Mouse (Mus musculus) E14TG2a.4 (cell line): ENCODE measurements around the gene Kbtbd7.
A peak's percentile ranks its signal among the peaks of the same experiment; 100 is the strongest.

ENCODE experiments used
- H3K27me3 ChIP-seq: 2 replicates; pipeline ENCODE4 v1.6.1; 2014; ENCODE audit warnings: low read length, control low read depth; ENCODE audit not compliant: insufficient read depth
- H3K36me3 ChIP-seq: 2 replicates; pipeline ENCODE4 v1.6.1; 2014; ENCODE audit warnings: low read length, control low read depth; ENCODE audit not compliant: insufficient read depth
- H3K4me1 ChIP-seq: replicated peaks from 2 replicates; pipeline ENCODE4 v1.6.1; 2014; ENCODE audit warnings: low read depth, low read length, control low read depth
- H3K4me3 ChIP-seq: replicated peaks from 2 replicates; pipeline ENCODE4 v1.5.1; 2014; ENCODE audit warnings: mild to moderate bottlenecking, low read length
- H3K9me3 ChIP-seq: 2 replicates; pipeline ENCODE4 v1.6.1; 2014; ENCODE audit warnings: low read length, control low read depth
- CTCF ChIP-seq: conservative IDR thresholded peaks from 2 replicates; pipeline ENCODE4 v1.5.1; 2014; ENCODE audit warnings: low read length
- NANOG ChIP-seq: IDR thresholded peaks from 2 replicates; pipeline ENCODE4 v1.6.1; 2014; ENCODE audit warnings: borderline replicate concordance, low read length, mixed read lengths
- POU5F1 ChIP-seq: IDR thresholded peaks from 2 replicates; pipeline ENCODE4 v1.6.1; 2014; ENCODE audit warnings: low read length, borderline replicate concordance

Kbtbd7 gene

GRCm38 (mm10) chr14:79425979-79426729 is at the start of gene Kbtbd7:
Gene Kbtbd7 (plus strand): TSS chr14:79426511.
- peaks cover 17% of the 10 kb centered on the region; the same call in 1 of the 2 replicates for H3K36me3 ChIP-seq

GRCm38 (mm10) chr14:79377041-79377440 is 49.3 kb upstream of the Kbtbd7 start:
- no peaks in the 10 kb centered on the region for H3K27me3 ChIP-seq
- TF ChIP-seq CTCF (no peak), NANOG (no peak), POU5F1 (no peak)
- no peaks in the 10 kb centered on the region for H3K4me1 ChIP-seq
- H3K36me3 ChIP-seq, result peaks cover 55% of the 10 kb centered on the region
- no peaks in the 10 kb centered on the region for H3K9me3 ChIP-seq
- H3K4me3 ChIP-seq, result no peak overlapping the region

More at GRCm38 (mm10) chr14:79425979-79426729, at the start of gene Kbtbd7:
- Histone ChIP-seq H3K9me3 (no peaks in the 10 kb centered on the region), H3K4me1 (peaks cover 38% of the 10 kb centered on the region), H3K27me3 (peaks cover 14% of the 10 kb centered on the region), H3K4me3 (peak within 1 kb of the TSS; percentile 76)
- no peak for TF ChIP-seq CTCF
- no peak for TF ChIP-seq POU5F1
- TF ChIP-seq NANOG, result no peak

- Histone ChIP-seq H3K4me1 (no peaks in the 10 kb centered on the region; the same call in 1 of the 2 replicates), H3K4me3 (no peak overlapping the region), H3K9me3 (no peaks in the 10 kb centered on the region), H3K27me3 (no peaks in the 10 kb centered on the region), H3K36me3 (peaks cover 80% of the 10 kb centered on the region)
- TF ChIP-seq NANOG (no peak), CTCF (no peak), POU5F1 (no peak)
Measured at GRCm38 (mm10) chr14:79383120-79383519, 43.2 kb upstream of the Kbtbd7 start.

DNA sequence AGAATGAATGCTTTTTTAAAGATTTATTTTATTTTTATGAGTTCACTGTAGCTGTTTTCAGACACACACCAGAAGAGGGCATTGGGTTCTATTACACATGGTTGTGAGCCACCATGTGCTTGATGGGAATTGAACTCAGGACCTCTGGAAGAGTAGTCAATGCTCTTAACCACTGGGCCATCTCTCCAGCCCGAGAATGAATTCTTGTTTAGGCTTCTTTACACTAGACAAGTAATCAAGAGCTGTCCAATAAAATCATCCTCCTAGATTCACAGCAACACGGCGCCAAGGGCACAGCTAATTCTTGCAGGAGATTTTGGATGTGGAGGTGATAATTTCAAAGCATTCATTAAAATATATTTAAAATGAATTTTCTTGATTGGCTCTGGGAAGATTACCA is 38.0 kb upstream of the Kbtbd7 start:
- no peak for TF ChIP-seq NANOG
- TF ChIP-seq POU5F1, result no peak
- TF ChIP-seq CTCF, result no peak
- no peaks in the 10 kb centered on the region for H3K27me3 ChIP-seq

DNA sequence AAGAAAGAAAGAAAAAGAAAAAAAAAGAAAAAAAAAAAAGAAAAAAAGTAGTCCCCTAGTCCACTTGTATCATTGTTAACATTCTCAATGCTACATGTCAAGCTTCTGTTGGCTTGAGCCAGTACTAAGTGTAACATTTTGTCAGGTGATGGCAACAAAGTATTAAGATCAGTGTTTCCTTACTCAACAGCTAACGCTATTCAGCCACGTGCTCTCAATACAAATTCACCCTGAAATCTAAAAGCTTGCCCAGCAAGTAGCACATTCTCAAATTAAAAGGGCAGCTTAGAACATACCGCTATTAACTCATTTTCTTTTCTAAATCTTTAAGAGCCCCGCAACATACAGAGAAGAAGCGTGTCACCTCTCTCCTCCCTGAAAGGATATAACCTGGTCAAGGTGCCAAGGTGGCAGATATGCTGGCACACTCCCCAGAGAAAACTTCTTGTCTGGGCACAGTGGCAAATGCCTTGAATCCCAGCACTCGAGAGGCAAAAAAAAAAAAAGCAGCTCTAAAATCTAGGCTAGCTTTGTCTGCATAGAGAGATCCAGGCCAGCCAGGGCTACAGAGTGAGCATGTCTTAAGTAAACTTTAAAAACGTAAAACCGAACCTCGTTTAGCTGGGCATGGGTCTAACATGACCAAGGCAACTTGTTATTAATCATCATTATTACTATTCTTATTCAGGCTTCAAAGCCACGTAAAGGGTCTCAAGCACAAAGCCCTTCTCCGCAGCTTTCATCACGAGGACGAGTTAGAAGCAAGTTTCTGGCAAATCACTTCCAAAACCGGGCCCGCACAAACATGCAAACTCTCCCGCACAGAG is 36.7 kb upstream of the Kbtbd7 start:
- TF ChIP-seq NANOG (no peak), CTCF (no peak), POU5F1 (no peak)
- Histone ChIP-seq H3K27me3 (no peaks in the 10 kb centered on the region), H3K4me1 (peaks cover 20% of the 10 kb centered on the region), H3K36me3 (peaks cover 37% of the 10 kb centered on the region), H3K4me3 (peak overlapping the region; percentile 93), H3K9me3 (no peaks in the 10 kb centered on the region)

More for the DNA sequence above, 38.0 kb upstream of the Kbtbd7 start:
- peaks cover 46% of the 10 kb centered on the region for H3K36me3 ChIP-seq
- H3K9me3 ChIP-seq, result no peaks in the 10 kb centered on the region
- H3K4me1 ChIP-seq, result peaks cover 20% of the 10 kb centered on the region
- no peak overlapping the region for H3K4me3 ChIP-seq

GRCm38 (mm10) chr14:79390265-79390926 is 35.9 kb upstream of the Kbtbd7 start, which contains the start of gene Naa16:
Gene Naa16 (minus strand): TSS chr14:79390778.
- TF ChIP-seq POU5F1, result no peak
- TF ChIP-seq CTCF, result no peak
- no peak for TF ChIP-seq NANOG
- Histone ChIP-seq H3K4me3 (peak within 1 kb of the TSS; percentile 93), H3K27me3 (no peaks in the 10 kb centered on the region), H3K9me3 (no peaks in the 10 kb centered on the region), H3K4me1 (peaks cover 20% of the 10 kb centered on the region), H3K36me3 (peaks cover 31% of the 10 kb centered on the region)

- Histone ChIP-seq H3K36me3 (peaks cover 4% of the 10 kb centered on the region), H3K9me3 (no peaks in the 10 kb centered on the region), H3K27me3 (no peaks in the 10 kb centered on the region), H3K4me1 (peaks cover 28% of the 10 kb centered on the region), H3K4me3 (no peak overlapping the region)
- TF ChIP-seq CTCF (no peak), POU5F1 (no peak), NANOG (no peak)
Measured at GRCm38 (mm10) chr14:79393289-79393688, 33.0 kb upstream of the Kbtbd7 start.

GRCm38 (mm10) chr14:79394564-79394963 is 31.7 kb upstream of the Kbtbd7 start:
- H3K4me3 ChIP-seq, result no peak overlapping the region
- no peaks in the 10 kb centered on the region for H3K27me3 ChIP-seq
- H3K36me3 ChIP-seq, result no peaks in the 10 kb centered on the region
- no peaks in the 10 kb centered on the region for H3K9me3 ChIP-seq
- TF ChIP-seq NANOG (no peak), POU5F1 (no peak), CTCF (peak; percentile 60)
- peaks cover 22% of the 10 kb centered on the region for H3K4me1 ChIP-seq
